Mouse (Mus musculus) forebrain, embryonic 15.5 days (tissue): ENCODE measurements around the gene Klf2. TPM values are rescaled to one million over a fixed set of nuclear protein-coding genes. Genes with fewer than 3 reads are reported as not detected.

Experiments used
- ATAC-seq: fragments of 200-750 bp; cut with Nextera tagmentation; replicated peaks from 2 replicates; pipeline ENCODE4 v1.8.0; 2017; ENCODE audit warnings: mild to moderate bottlenecking, moderate TSS enrichment, moderate library complexity
- H3K27ac ChIP-seq: fragments of 300-500 bp; sonication (generic); replicated peaks from 2 replicates; pipeline ENCODE4 v1.5.1; 2015; ENCODE audit warnings: mild to moderate bottlenecking, inconsistent platforms
- H3K27me3 ChIP-seq: fragments of 300-500 bp; sonication (generic); 2 replicates; pipeline ENCODE4 v1.6.1; 2015; ENCODE audit warnings: inconsistent platforms
- H3K36me3 ChIP-seq: fragments of 300-500 bp; sonication (generic); 2 replicates; pipeline ENCODE4 v1.6.1; 2015; ENCODE audit warnings: mild to moderate bottlenecking, inconsistent platforms
- H3K4me1 ChIP-seq: fragments of 300-500 bp; sonication (generic); 2 replicates; pipeline ENCODE4 v1.6.1; 2015; ENCODE audit warnings: inconsistent platforms
- H3K4me2 ChIP-seq: fragments of 300-500 bp; sonication (generic); replicated peaks from 2 replicates; pipeline ENCODE4 v1.6.1; 2015; ENCODE audit warnings: mild to moderate bottlenecking, inconsistent platforms
- H3K4me3 ChIP-seq: fragments of 300-500 bp; sonication (generic); 2 replicates; pipeline ENCODE4 v1.5.1; 2015; ENCODE audit warnings: mild to moderate bottlenecking, inconsistent platforms
- H3K9ac ChIP-seq: fragments of 300-500 bp; sonication (generic); replicated peaks from 2 replicates; pipeline ENCODE4 v1.6.1; 2015; ENCODE audit warnings: mild to moderate bottlenecking, inconsistent platforms
- H3K9me3 ChIP-seq: fragments of 300-500 bp; sonication (generic); 2 replicates; pipeline ENCODE4 v1.6.1; 2016; ENCODE audit warnings: inconsistent platforms
- WGBS: fragments of 180-500 bp; shearing (Covaris S2); methylation state at CpG from one replicate; pipeline ENCODE4 v1.1.7; 2015; ENCODE audit warnings: mixed read lengths; 5-methylcytosine and 5-hydroxymethylcytosine counted together
- polyA plus RNA-seq: library from polyadenylated mRNA; unstranded; fragments of >200 nt; fragmentation: Nextera tagmentation; extraction: Ambion mirVana; gene quantifications from 2 replicates; pipeline ENCODE4 v1.2.1, GENCODE M21; 2015

Gene Klf2
- polyA plus RNA-seq, 1 experiment from 2014 or later, result 4.1 TPM

DNA sequence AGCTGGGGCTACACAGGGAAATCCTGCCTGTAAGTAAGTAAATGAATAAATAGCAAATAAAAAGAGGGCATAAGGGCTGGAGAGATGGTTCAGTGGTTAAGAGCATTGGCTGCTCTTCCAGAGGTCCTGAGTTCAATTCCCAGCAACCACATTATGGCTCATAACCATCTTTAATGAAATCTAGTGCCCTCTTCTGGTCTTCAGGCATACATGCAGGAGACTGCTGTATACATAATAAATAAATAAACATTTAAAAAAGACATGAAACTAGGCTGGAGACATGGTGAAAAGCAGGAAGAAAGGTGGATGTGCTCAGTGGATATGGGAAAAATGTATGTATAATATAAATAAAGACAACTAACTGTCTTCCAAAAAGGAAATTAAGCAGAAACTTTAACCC, 25.5 kb upstream of the Klf2 start:
- no peak overlapping the region for H3K9ac ChIP-seq
- H3K36me3 ChIP-seq, result no peaks in the 10 kb centered on the region
- H3K27me3 ChIP-seq, result no peaks in the 10 kb centered on the region
- peaks cover 6% of the 10 kb centered on the region for H3K4me1 ChIP-seq
- ATAC-seq, result no peak
- H3K4me3 ChIP-seq, result no peak overlapping the region
- no peak overlapping the region for H3K27ac ChIP-seq
- no peaks in the 10 kb centered on the region for H3K9me3 ChIP-seq
- no peak overlapping the region for H3K4me2 ChIP-seq

DNA sequence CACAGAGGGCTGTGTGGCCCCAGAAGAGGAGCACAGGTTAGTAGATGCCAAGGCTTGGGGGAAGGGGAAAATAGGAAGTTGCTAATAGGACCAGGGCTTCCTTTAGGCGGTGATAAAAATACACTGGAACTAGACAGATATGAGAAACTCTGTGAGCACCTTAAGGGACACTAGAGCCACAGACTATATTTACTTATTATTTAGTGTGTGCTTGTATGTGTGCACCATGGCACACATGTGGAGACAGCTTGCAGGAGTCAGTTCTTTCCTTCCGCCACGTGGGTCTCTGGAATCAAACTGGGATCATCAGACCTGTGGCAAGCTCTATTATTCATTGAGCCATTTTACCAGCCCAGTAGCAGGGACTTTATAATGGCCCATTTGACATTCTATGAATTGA, 23.7 kb upstream of the Klf2 start:
- H3K27ac ChIP-seq, result 0 out of 2 replicates have a peak overlapping the region, but pooled peaks have one; percentile 58
- ATAC-seq, result no peak
- 68% methylated on average over 3 of the region's 3 CpGs for WGBS

GRCm38 (mm10) chr8:72295679-72296078, 23.2 kb upstream of the Klf2 start:
- 52% methylated on average over 8 of the region's 8 CpGs for WGBS
- no peak overlapping the region for H3K4me3 ChIP-seq
- no peaks in the 10 kb centered on the region for H3K36me3 ChIP-seq
- H3K27me3 ChIP-seq, result no peaks in the 10 kb centered on the region
- no peak overlapping the region for H3K9ac ChIP-seq
- no peaks in the 10 kb centered on the region for H3K9me3 ChIP-seq
- 0 out of 2 replicates have a peak overlapping the region, but pooled peaks have one; percentile 4 for H3K4me2 ChIP-seq
- ATAC-seq, result peak; percentile 77
- H3K4me1 ChIP-seq, result peaks cover 6% of the 10 kb centered on the region
- H3K27ac ChIP-seq, result peak overlapping the region; percentile 58

More for the DNA sequence above, 23.7 kb upstream of the Klf2 start:
- Histone ChIP-seq H3K9ac (no peak overlapping the region), H3K36me3 (no peaks in the 10 kb centered on the region), H3K9me3 (no peaks in the 10 kb centered on the region), H3K4me3 (no peak overlapping the region), H3K4me2 (no peak overlapping the region), H3K4me1 (peaks cover 6% of the 10 kb centered on the region), H3K27me3 (no peaks in the 10 kb centered on the region)

DNA sequence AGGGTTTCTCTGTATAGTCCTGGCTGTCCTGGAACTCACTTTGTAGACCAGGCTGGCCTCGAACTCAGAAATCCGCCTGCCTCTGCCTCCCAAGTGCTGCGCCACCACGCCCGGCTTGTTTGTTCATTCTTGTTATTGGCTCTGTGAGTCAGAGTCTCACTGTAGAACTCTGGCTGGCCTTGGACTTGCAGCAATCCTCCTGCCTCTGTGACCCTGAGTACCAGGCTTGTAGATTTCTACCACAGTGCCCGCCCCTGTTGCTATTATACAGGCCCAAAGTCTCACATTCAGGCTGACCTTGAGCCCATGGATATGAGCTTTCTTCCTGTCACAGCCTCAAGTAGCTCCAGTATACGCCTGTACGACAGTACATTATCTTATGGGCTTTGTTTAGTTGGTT, 22.3 kb upstream of the Klf2 start:
- 93% methylated on average over 8 of the region's 8 CpGs for WGBS
- Histone ChIP-seq H3K4me1 (peaks cover 6% of the 10 kb centered on the region), H3K27me3 (no peaks in the 10 kb centered on the region), H3K4me2 (no peak overlapping the region), H3K9me3 (no peaks in the 10 kb centered on the region), H3K4me3 (no peak overlapping the region), H3K27ac (no peak overlapping the region), H3K9ac (no peak overlapping the region), H3K36me3 (no peaks in the 10 kb centered on the region)
- no peak for ATAC-seq

DNA sequence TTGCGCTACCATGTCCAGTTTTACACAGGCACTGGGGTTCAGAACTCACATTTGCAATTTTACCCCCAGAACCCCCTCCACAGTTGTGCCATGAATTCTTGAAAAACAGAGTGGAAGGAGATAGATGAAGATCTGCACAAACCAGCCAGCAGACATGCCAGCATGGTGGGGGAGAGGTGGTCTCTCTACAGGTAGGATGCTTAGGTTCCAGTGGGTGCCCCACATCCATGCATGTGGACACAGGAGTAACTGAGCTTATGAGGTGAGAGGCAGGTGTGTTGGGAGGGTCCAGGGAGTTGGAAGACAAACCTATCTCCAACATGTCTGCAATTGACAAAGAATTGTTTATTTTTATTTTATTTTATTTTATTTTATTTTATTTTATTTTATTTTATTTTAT, 19.9 kb upstream of the Klf2 start:
- ATAC-seq, result no peak
- Histone ChIP-seq H3K27ac (no peak overlapping the region), H3K27me3 (no peaks in the 10 kb centered on the region), H3K4me2 (no peak overlapping the region), H3K4me3 (no peak overlapping the region), H3K9ac (no peak overlapping the region), H3K4me1 (peaks cover 6% of the 10 kb centered on the region), H3K9me3 (no peaks in the 10 kb centered on the region), H3K36me3 (no peaks in the 10 kb centered on the region)
- WGBS, result 89% methylated on average over 1 of the region's 1 CpGs

- Histone ChIP-seq H3K9ac (no peak overlapping the region), H3K9me3 (no peaks in the 10 kb centered on the region), H3K27ac (no peak overlapping the region), H3K27me3 (no peaks in the 10 kb centered on the region), H3K4me3 (no peak overlapping the region), H3K4me1 (peaks cover 4% of the 10 kb centered on the region), H3K36me3 (no peaks in the 10 kb centered on the region), H3K4me2 (no peak overlapping the region)
- ATAC-seq, result no peak
- WGBS, result 76% methylated on average over 9 of the region's 9 CpGs
Observed at GRCm38 (mm10) chr8:72300654-72301400, 18.0 kb upstream of the Klf2 start.

GRCm38 (mm10) chr8:72301497-72301896, 17.3 kb upstream of the Klf2 start:
- Histone ChIP-seq H3K9ac (no peak overlapping the region), H3K27ac (no peak overlapping the region), H3K27me3 (no peaks in the 10 kb centered on the region), H3K9me3 (no peaks in the 10 kb centered on the region), H3K4me3 (no peak overlapping the region), H3K4me1 (no peaks in the 10 kb centered on the region), H3K36me3 (no peaks in the 10 kb centered on the region), H3K4me2 (no peak overlapping the region)
- WGBS, result 88% methylated on average over 5 of the region's 5 CpGs
- ATAC-seq, result no peak

DNA sequence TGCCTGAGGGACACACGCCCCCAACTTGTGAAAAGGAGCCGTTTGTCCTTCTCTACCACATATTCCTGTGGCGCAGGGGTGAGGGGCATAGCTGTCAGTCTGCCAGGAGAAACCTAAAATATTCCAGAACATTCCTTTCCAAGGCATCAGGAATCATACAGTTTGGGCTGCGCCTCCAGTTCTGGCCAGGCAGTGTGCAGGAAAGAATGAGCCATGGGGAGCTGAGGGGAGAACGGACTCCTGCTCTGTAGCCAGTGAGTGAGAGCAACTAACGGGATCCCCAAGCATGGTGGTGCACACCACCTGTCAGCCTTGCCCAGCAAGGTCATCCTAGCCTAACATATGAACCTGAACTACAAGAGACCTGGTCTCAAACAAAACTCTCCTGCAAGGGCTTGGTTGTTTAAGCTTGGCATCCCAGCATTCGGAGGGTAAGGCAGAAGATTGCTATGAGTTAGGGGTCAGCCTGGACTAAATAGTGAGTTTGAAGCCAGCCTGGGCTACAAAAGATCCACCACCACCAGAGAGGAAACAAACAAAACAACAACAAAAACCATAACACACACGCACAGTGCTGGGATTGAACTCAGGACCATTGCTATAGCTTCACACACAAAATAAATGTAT, 15.7 kb upstream of the Klf2 start:
- 73% methylated on average over 8 of the region's 8 CpGs for WGBS
- H3K4me1 ChIP-seq, result no peaks in the 10 kb centered on the region; the same call in 1 of the 2 replicates
- ATAC-seq, result no peak
- no peaks in the 10 kb centered on the region for H3K27me3 ChIP-seq
- no peaks in the 10 kb centered on the region for H3K36me3 ChIP-seq
- no peak overlapping the region for H3K27ac ChIP-seq
- no peak overlapping the region for H3K4me2 ChIP-seq
- H3K4me3 ChIP-seq, result no peak overlapping the region
- no peak overlapping the region for H3K9ac ChIP-seq
- H3K9me3 ChIP-seq, result no peaks in the 10 kb centered on the region

GRCm38 (mm10) chr8:72303633-72304032, 15.2 kb upstream of the Klf2 start:
- ATAC-seq, result no peak
- H3K9me3 ChIP-seq, result no peaks in the 10 kb centered on the region
- H3K4me1 ChIP-seq, result no peaks in the 10 kb centered on the region; the same call in 1 of the 2 replicates
- H3K27ac ChIP-seq, result no peak overlapping the region
- no peaks in the 10 kb centered on the region for H3K36me3 ChIP-seq
- no peaks in the 10 kb centered on the region for H3K27me3 ChIP-seq
- 64% methylated on average over 8 of the region's 8 CpGs for WGBS
- H3K4me2 ChIP-seq, result no peak overlapping the region
- H3K4me3 ChIP-seq, result no peak overlapping the region
- H3K9ac ChIP-seq, result no peak overlapping the region

GRCm38 (mm10) chr8:72305210-72305905, 13.5 kb upstream of the Klf2 start, which contains the start of gene Gm10282:
TSS of gene Gm10282 (minus strand) at chr8:72305260.
- no peak within 1 kb of the TSS for H3K4me2 ChIP-seq
- H3K27me3 ChIP-seq, result no peaks in the 10 kb centered on the region
- no peak within 1 kb of the TSS for H3K27ac ChIP-seq
- no peaks in the 10 kb centered on the region; the same call in 1 of the 2 replicates for H3K4me1 ChIP-seq
- 74% methylated on average over 16 of the region's 16 CpGs for WGBS
- no peak within 1 kb of the TSS for H3K4me3 ChIP-seq
- H3K36me3 ChIP-seq, result no peaks in the 10 kb centered on the region
- no peak for ATAC-seq
- no peaks in the 10 kb centered on the region for H3K9me3 ChIP-seq
- H3K9ac ChIP-seq, result no peak within 1 kb of the TSS

DNA sequence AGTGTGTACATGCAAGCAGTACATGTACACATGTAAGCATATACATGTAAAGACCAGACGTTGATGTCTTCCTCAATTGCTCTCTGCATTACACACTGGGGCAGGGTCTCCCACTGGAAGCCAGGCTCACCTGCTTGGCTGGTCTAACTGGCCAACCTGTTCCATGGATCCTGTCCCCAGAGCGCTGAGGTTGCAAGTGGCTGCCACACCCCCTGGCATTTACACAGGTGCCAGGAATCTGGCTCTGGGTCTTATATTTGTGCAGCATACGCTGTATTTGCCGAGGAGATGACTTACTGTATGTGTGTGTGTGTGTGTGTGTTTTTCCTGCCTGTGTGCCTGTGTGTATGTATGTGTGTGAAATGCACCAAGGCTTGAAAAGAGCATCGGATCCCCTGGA, 11.9 kb upstream of the Klf2 start:
- 91% methylated on average over 5 of the region's 5 CpGs for WGBS
- Histone ChIP-seq H3K27me3 (no peaks in the 10 kb centered on the region), H3K9ac (no peak overlapping the region), H3K36me3 (no peaks in the 10 kb centered on the region), H3K4me1 (peaks cover 5% of the 10 kb centered on the region; the same call in 1 of the 2 replicates), H3K27ac (no peak overlapping the region), H3K4me3 (no peak overlapping the region), H3K4me2 (no peak overlapping the region), H3K9me3 (no peaks in the 10 kb centered on the region)
- no peak for ATAC-seq

- 21% methylated on average over 6 of the region's 6 CpGs for WGBS
- no peak overlapping the region for H3K4me2 ChIP-seq
- no peak overlapping the region for H3K4me3 ChIP-seq
- no peak for ATAC-seq
- H3K4me1 ChIP-seq, result peaks cover 5% of the 10 kb centered on the region; the same call in 1 of the 2 replicates
- H3K9me3 ChIP-seq, result no peaks in the 10 kb centered on the region
- H3K9ac ChIP-seq, result no peak overlapping the region
- no peak overlapping the region for H3K27ac ChIP-seq
- H3K27me3 ChIP-seq, result no peaks in the 10 kb centered on the region
- H3K36me3 ChIP-seq, result no peaks in the 10 kb centered on the region
Observed at GRCm38 (mm10) chr8:72308276-72308675, 10.6 kb upstream of the Klf2 start.
